Mouse (Mus musculus): Measurements from ENCODE around the gene Ankrd52. TPM values are rescaled to one million over a fixed set of nuclear protein-coding genes. Genes with fewer than 3 reads are reported as not detected.

Gene Ankrd52
- polyA plus RNA-seq, 1 experiment from 2014 or later = 12.1 TPM

- peaks cover 10% of the 10 kb centered on the region for H3K36me3 ChIP-seq (ENCODE audit: control insufficient read depth, insufficient read depth, low read length)
- peaks cover 21% of the 10 kb centered on the region for H3K4me1 ChIP-seq (ENCODE audit: control insufficient read depth, insufficient read depth, low read depth, low read length)
- 38% methylated on average over 4 of the region's 4 CpGs for WGBS
- no peaks in the 10 kb centered on the region for H3K27me3 ChIP-seq (replicated peaks; ENCODE audit: control insufficient read depth, insufficient read depth, low read length)
- H3K4me3 ChIP-seq (ENCODE audit: low read length) = peak overlapping the region; percentile 97
- peak overlapping the region; percentile 98 for H3K27ac ChIP-seq (ENCODE audit: low read depth, low read length)
- no peaks in the 10 kb centered on the region for H3K9me3 ChIP-seq (ENCODE audit: control insufficient read depth, low read length)
- peak overlapping the region; percentile 83 for H3K4me2 ChIP-seq (ENCODE audit: low read length)
- no peak for ATAC-seq
- H3K9ac ChIP-seq (ENCODE audit: low read depth, low read length) = peak overlapping the region; percentile 100
Measured at GRCm38 (mm10) chr10:128376099-128376454, 838 bp upstream of the Ankrd52 start.

- peak overlapping the region; percentile 98 for H3K27ac ChIP-seq (ENCODE audit: low read depth, low read length)
- peak overlapping the region; percentile 83 for H3K4me2 ChIP-seq (ENCODE audit: low read length)
- under 1% methylated on average over 34 of the region's 47 CpGs for WGBS
- peaks cover 20% of the 10 kb centered on the region for H3K36me3 ChIP-seq (ENCODE audit: control insufficient read depth, insufficient read depth, low read length)
- peak; percentile 68 for ATAC-seq
- peak overlapping the region; percentile 97 for H3K4me3 ChIP-seq (ENCODE audit: low read length)
- H3K4me1 ChIP-seq (ENCODE audit: control insufficient read depth, insufficient read depth, low read depth, low read length) = peaks cover 21% of the 10 kb centered on the region
- peak overlapping the region; percentile 100 for H3K9ac ChIP-seq (ENCODE audit: low read depth, low read length)
- no peaks in the 10 kb centered on the region for H3K9me3 ChIP-seq (ENCODE audit: control insufficient read depth, low read length)
- no peaks in the 10 kb centered on the region for H3K27me3 ChIP-seq (replicated peaks; ENCODE audit: control insufficient read depth, insufficient read depth, low read length)
Measured at GRCm38 (mm10) chr10:128377222-128377939, 466 bp downstream of the Ankrd52 start.

DNA sequence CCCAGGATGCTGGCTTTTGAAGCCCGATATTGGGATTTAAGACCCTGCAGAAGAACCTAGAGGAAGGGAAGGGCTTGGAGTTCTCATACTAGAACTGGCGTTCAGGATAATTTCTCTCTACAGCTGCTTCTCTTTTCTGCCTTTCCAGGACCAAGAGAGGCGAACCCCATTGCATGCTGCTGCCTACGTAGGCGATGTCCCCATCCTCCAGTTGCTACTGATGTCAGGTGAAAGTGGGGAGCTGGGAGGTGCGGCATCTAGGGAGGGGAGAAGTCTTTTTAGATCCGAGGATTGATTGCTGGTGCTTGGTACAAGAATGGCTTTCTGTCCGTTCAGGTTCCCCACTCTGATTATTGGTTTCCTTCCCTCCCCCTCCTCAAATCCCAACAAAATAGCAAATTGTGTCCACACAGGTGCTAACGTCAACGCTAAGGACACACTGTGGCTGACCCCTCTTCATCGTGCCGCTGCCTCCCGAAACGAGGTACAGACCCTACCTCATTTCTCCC is 1.1 kb downstream of the Ankrd52 start:
- Histone ChIP-seq H3K4me1 (ENCODE audit: control insufficient read depth, insufficient read depth, low read depth, low read length) (peaks cover 21% of the 10 kb centered on the region), H3K27ac (ENCODE audit: low read depth, low read length) (peak overlapping the region; percentile 98), H3K27me3 (replicated peaks; ENCODE audit: control insufficient read depth, insufficient read depth, low read length) (no peaks in the 10 kb centered on the region), H3K9ac (ENCODE audit: low read depth, low read length) (peak overlapping the region; percentile 100), H3K9me3 (ENCODE audit: control insufficient read depth, low read length) (no peaks in the 10 kb centered on the region), H3K36me3 (ENCODE audit: control insufficient read depth, insufficient read depth, low read length) (peaks cover 26% of the 10 kb centered on the region), H3K4me2 (ENCODE audit: low read length) (peak overlapping the region; percentile 83), H3K4me3 (ENCODE audit: low read length) (peak overlapping the region; percentile 97)
- ATAC-seq = no peak
- 53% methylated on average over 14 of the region's 14 CpGs for WGBS

DNA sequence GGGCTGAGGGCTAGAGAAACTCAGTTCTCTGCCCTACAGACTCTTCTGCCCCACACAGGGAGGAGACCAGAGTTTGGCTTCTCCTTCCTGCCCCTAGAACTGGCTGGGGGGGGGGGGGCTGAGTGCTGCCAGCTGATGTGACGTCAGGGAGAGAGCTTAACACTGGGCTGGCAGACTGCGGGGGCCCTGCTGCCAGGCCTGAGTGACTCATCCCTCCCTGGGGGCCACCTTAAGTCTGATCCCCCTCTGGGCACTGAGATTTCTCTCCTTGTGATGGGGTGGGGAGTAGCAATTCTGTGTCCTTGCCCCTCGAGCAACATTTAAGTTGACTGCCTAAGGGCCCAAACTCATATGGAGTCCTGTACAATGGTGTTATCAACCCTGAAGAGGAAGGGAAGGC is 1.5 kb downstream of the Ankrd52 start:
- peaks cover 21% of the 10 kb centered on the region for H3K4me1 ChIP-seq (ENCODE audit: control insufficient read depth, insufficient read depth, low read depth, low read length)
- peak overlapping the region; percentile 98; the same call in 1 of the 2 replicates for H3K27ac ChIP-seq (ENCODE audit: low read depth, low read length)
- H3K9me3 ChIP-seq (ENCODE audit: control insufficient read depth, low read length) = no peaks in the 10 kb centered on the region
- H3K4me3 ChIP-seq (ENCODE audit: low read length) = peak overlapping the region; percentile 97
- peak overlapping the region; percentile 83 for H3K4me2 ChIP-seq (ENCODE audit: low read length)
- H3K36me3 ChIP-seq (ENCODE audit: control insufficient read depth, insufficient read depth, low read length) = peaks cover 31% of the 10 kb centered on the region
- H3K27me3 ChIP-seq (replicated peaks; ENCODE audit: control insufficient read depth, insufficient read depth, low read length) = no peaks in the 10 kb centered on the region
- WGBS = 78% methylated on average over 2 of the region's 3 CpGs
- no peak for ATAC-seq
- H3K9ac ChIP-seq (ENCODE audit: low read depth, low read length) = peak overlapping the region; percentile 100

DNA sequence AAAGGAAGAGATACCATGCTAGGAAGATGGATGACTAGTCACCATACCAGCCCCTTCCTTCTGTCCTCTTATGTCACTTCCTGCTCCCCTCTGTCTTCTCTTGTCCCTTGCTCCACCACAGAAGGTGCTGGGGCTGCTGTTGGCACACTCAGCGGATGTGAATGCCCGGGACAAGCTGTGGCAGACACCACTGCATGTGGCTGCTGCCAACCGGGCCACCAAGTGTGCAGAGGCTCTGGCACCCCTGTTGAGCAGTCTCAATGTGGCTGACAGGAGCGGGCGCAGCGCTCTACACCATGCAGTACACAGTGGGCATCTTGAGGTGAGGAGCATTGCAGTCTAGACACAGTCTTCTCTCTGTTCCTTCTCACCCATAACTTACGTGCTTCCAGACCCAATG is 2.3 kb downstream of the Ankrd52 start:
- H3K4me2 ChIP-seq (ENCODE audit: low read length) = no peak overlapping the region
- H3K27me3 ChIP-seq (replicated peaks; ENCODE audit: control insufficient read depth, insufficient read depth, low read length) = no peaks in the 10 kb centered on the region
- H3K9me3 ChIP-seq (ENCODE audit: control insufficient read depth, low read length) = no peaks in the 10 kb centered on the region
- H3K4me1 ChIP-seq (ENCODE audit: control insufficient read depth, insufficient read depth, low read depth, low read length) = peaks cover 21% of the 10 kb centered on the region
- H3K36me3 ChIP-seq (ENCODE audit: control insufficient read depth, insufficient read depth, low read length) = peaks cover 39% of the 10 kb centered on the region
- no peak for ATAC-seq
- H3K9ac ChIP-seq (ENCODE audit: low read depth, low read length) = no peak overlapping the region
- no peak overlapping the region for H3K4me3 ChIP-seq (ENCODE audit: low read length)
- WGBS = 90% methylated on average over 7 of the region's 7 CpGs
- H3K27ac ChIP-seq (ENCODE audit: low read depth, low read length) = no peak overlapping the region

DNA sequence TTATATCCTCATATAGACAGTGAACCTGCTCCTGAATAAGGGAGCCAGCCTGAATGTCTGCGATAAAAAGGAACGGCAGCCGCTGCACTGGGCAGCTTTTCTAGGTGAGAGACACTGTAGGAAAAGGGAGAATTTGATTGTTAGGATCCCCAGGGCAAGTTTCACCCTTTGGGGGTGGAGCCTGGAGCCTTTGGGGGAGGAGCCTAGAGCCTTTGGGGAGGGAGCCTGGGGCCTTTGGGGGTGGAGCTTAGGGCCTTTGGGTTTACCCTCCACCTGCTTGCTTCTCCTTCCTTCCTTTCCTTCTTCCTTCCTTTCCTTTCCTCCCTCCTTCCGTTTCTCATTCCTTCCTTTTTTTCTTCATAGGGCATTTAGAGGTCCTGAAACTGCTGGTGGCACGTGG is 3.6 kb downstream of the Ankrd52 start:
- Histone ChIP-seq H3K27ac (ENCODE audit: low read depth, low read length) (no peak overlapping the region), H3K4me3 (ENCODE audit: low read length) (no peak overlapping the region), H3K27me3 (replicated peaks; ENCODE audit: control insufficient read depth, insufficient read depth, low read length) (no peaks in the 10 kb centered on the region), H3K9me3 (ENCODE audit: control insufficient read depth, low read length) (no peaks in the 10 kb centered on the region), H3K9ac (ENCODE audit: low read depth, low read length) (no peak overlapping the region), H3K36me3 (ENCODE audit: control insufficient read depth, insufficient read depth, low read length) (peaks cover 48% of the 10 kb centered on the region), H3K4me1 (ENCODE audit: control insufficient read depth, insufficient read depth, low read depth, low read length) (peaks cover 21% of the 10 kb centered on the region), H3K4me2 (ENCODE audit: low read length) (no peak overlapping the region)
- no peak for ATAC-seq
- WGBS = 88% methylated on average over 5 of the region's 5 CpGs

GRCm38 (mm10) chr10:128382482-128382881 is 5.6 kb downstream of the Ankrd52 start:
- no peaks in the 10 kb centered on the region for H3K27me3 ChIP-seq (replicated peaks; ENCODE audit: control insufficient read depth, insufficient read depth, low read length)

DNA sequence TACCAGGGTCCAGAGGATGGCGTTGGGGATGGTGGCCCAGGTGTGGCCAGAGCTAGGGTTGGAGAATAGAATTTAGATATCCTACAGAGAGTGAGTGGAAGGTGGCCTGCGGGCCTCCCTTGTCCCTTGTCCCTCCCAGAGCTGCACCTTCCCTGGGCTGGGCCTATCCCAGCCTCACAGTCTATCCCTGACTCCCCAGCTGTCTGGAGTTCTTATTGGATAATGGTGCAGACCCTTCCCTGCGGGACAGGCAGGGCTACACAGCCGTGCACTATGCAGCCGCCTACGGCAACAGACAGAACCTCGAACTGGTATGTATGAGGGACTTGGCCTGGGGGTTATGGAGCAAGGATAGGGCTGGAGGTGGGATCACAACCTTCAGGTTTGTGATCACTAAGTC is 9.0 kb downstream of the Ankrd52 start:
- Histone ChIP-seq H3K4me1 (ENCODE audit: control insufficient read depth, insufficient read depth, low read depth, low read length) (no peaks in the 10 kb centered on the region), H3K4me3 (ENCODE audit: low read length) (no peak overlapping the region), H3K9me3 (ENCODE audit: control insufficient read depth, low read length) (no peaks in the 10 kb centered on the region), H3K27ac (ENCODE audit: low read depth, low read length) (no peak overlapping the region), H3K9ac (ENCODE audit: low read depth, low read length) (no peak overlapping the region), H3K27me3 (replicated peaks; ENCODE audit: control insufficient read depth, insufficient read depth, low read length) (no peaks in the 10 kb centered on the region), H3K36me3 (ENCODE audit: control insufficient read depth, insufficient read depth, low read length) (peaks cover 87% of the 10 kb centered on the region), H3K4me2 (ENCODE audit: low read length) (no peak overlapping the region)
- WGBS = 97% methylated on average over 7 of the region's 7 CpGs
- ATAC-seq = no peak

More at GRCm38 (mm10) chr10:128382482-128382881, 5.6 kb downstream of the Ankrd52 start:
- H3K36me3 ChIP-seq (ENCODE audit: control insufficient read depth, insufficient read depth, low read length) = peaks cover 64% of the 10 kb centered on the region
- H3K27ac ChIP-seq (ENCODE audit: low read depth, low read length) = no peak overlapping the region
- H3K4me3 ChIP-seq (ENCODE audit: low read length) = no peak overlapping the region
- H3K4me2 ChIP-seq (ENCODE audit: low read length) = no peak overlapping the region
- 84% methylated on average over 8 of the region's 8 CpGs for WGBS
- no peak for ATAC-seq
- peaks cover 15% of the 10 kb centered on the region for H3K4me1 ChIP-seq (ENCODE audit: control insufficient read depth, insufficient read depth, low read depth, low read length)
- H3K9me3 ChIP-seq (ENCODE audit: control insufficient read depth, low read length) = no peaks in the 10 kb centered on the region
- no peak overlapping the region for H3K9ac ChIP-seq (ENCODE audit: low read depth, low read length)

DNA sequence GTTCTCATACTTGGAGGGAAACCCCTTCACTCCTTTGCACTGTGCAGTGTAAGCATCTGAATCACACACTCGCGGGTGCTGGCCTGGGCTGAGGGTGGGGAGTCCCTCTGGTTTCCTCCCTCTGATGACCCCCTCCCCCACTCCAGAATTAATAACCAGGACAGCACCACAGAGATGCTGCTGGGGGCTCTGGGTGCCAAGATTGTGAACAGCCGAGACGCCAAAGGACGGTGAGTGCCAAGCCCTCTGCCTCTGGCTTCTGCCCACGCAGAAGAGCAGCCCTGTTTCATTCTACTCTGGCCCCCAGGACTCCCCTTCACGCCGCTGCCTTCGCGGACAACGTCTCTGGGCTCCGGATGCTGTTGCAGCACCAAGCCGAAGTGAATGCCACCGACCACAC is 12.0 kb downstream of the Ankrd52 start:
- Histone ChIP-seq H3K36me3 (ENCODE audit: control insufficient read depth, insufficient read depth, low read length) (peaks cover 81% of the 10 kb centered on the region), H3K27ac (ENCODE audit: low read depth, low read length) (no peak overlapping the region), H3K27me3 (replicated peaks; ENCODE audit: control insufficient read depth, insufficient read depth, low read length) (no peaks in the 10 kb centered on the region), H3K4me1 (ENCODE audit: control insufficient read depth, insufficient read depth, low read depth, low read length) (no peaks in the 10 kb centered on the region; the same call in 1 of the 2 replicates), H3K9ac (ENCODE audit: low read depth, low read length) (no peak overlapping the region), H3K9me3 (ENCODE audit: control insufficient read depth, low read length) (no peaks in the 10 kb centered on the region), H3K4me3 (ENCODE audit: low read length) (no peak overlapping the region), H3K4me2 (ENCODE audit: low read length) (no peak overlapping the region)
- ATAC-seq = no peak
- WGBS = 85% methylated on average over 14 of the region's 14 CpGs
